Mouse (Mus musculus) limb, embryonic 11.5 days (tissue): ENCODE measurements at regions not wholly inside any gene's neighbourhood (a gene's known extent, or its start where the extent isn't known, plus 50 kb on each side); places are given as distances from the start of the nearest gene placed in this dataset.
"Not testable (repeated sequence)": the region's sequence is repeated elsewhere in the genome, so short reads cannot be mapped to it uniquely, and the experiment has no call there.

Experiments
- ATAC-seq: fragments of 200-750 bp; cut with Nextera tagmentation; 2 replicates; pipeline ENCODE4 v1.8.0; 2017; ENCODE audit warnings: low read depth; ENCODE audit not compliant: insufficient number of reproducible peaks, low FRiP score, low TSS enrichment
- DNase-seq: peaks from one replicate; pipeline ENCODE4 v3.0.0-alpha.2; 2015; ENCODE audit warnings: low spot score
- H3K27ac ChIP-seq: fragments of 300-500 bp; sonication (generic); replicated peaks from 2 replicates; pipeline ENCODE4 v1.5.1; 2014; ENCODE audit warnings: low read depth, mild to moderate bottlenecking, low read length
- H3K27me3 ChIP-seq: fragments of 300-500 bp; sonication (generic); 2 replicates; pipeline ENCODE4 v1.6.1; 2014; ENCODE audit warnings: mild to moderate bottlenecking, low read length, mixed read lengths; ENCODE audit not compliant: control insufficient read depth, insufficient read depth
- H3K36me3 ChIP-seq: fragments of 300-500 bp; sonication (generic); 2 replicates; pipeline ENCODE4 v1.6.1; 2014; ENCODE audit warnings: mild to moderate bottlenecking, low read length, moderate library complexity, mixed read lengths; ENCODE audit not compliant: control insufficient read depth, insufficient read depth
- H3K4me1 ChIP-seq: fragments of 300-500 bp; sonication (generic); 2 replicates; pipeline ENCODE4 v1.6.1; 2014; ENCODE audit warnings: low read length, mixed read lengths; ENCODE audit not compliant: control insufficient read depth, insufficient read depth
- H3K4me2 ChIP-seq: fragments of 300-500 bp; sonication (generic); 2 replicates; pipeline ENCODE4 v1.6.1; 2014; ENCODE audit warnings: low read depth, mild to moderate bottlenecking, moderate library complexity; ENCODE audit not compliant: severe bottlenecking
- H3K4me3 ChIP-seq: fragments of 300-500 bp; sonication (generic); 2 replicates; pipeline ENCODE4 v1.5.1; 2014; ENCODE audit warnings: low read depth, low read length
- H3K9ac ChIP-seq: fragments of 300-500 bp; sonication (generic); 2 replicates; pipeline ENCODE4 v1.6.1; 2014; ENCODE audit warnings: mild to moderate bottlenecking, low read length
- H3K9me3 ChIP-seq: fragments of 300-500 bp; sonication (generic); 2 replicates; pipeline ENCODE4 v1.6.1; 2016; ENCODE audit warnings: low read length; ENCODE audit not compliant: control insufficient read depth
- WGBS: fragments of 180-500 bp; shearing (Covaris S2); extraction: QIAGEN DNeasy Blood & Tissue Kit; methylation state at CpG from one replicate; pipeline ENCODE4 v1.1.7; 2014; 5-methylcytosine and 5-hydroxymethylcytosine counted together

DNA sequence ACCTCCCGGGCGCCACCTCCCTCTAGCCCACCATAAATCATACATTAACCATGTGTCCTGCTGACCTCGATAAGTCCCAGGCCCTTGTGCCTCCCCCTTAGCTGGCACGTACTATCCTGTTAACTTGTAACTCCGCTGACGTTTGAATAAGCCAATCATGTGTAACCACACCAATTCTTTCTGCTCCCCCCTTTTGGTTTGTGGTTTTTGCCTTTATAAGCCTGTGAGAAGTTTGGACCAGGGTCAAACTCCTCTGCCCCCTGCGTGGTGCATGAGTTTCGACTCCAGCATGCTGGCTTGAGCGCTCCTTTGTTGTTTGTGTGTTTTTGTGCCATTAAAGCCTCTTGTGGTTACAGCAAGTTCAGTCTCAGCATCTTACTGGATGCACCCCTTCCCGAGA lies 138.4 kb upstream of the Samt2 start:
- ATAC-seq, H3K27me3 ChIP-seq, H3K4me1 ChIP-seq, H3K9me3 ChIP-seq, H3K36me3 ChIP-seq, H3K4me3 ChIP-seq, H3K27ac ChIP-seq, DNase-seq, H3K4me2 ChIP-seq, H3K9ac ChIP-seq: not testable (repeated sequence)
- WGBS: 87% methylated on average over 10 of the region's 10 CpGs

- Histone ChIP-seq H3K36me3 (no peaks in the 10 kb centered on the region), H3K9ac (no peak overlapping the region), H3K4me1 (no peaks in the 10 kb centered on the region), H3K4me2 (peak overlapping the region; percentile 29; the same call in 1 of the 2 replicates), H3K4me3 (no peak overlapping the region), H3K27ac (no peak overlapping the region), H3K9me3 (no peaks in the 10 kb centered on the region), H3K27me3 (no peaks in the 10 kb centered on the region)
- ATAC-seq: no peak
- 40% methylated on average over 17 of the region's 27 CpGs for WGBS
- peak; percentile 19 for DNase-seq
These were observed 134.6 kb upstream of the Samt2 start for GRCm38 (mm10) chrX:154713641-154714255.

GRCm38 (mm10) chrX:154712576-154712975 lies 133.4 kb upstream of the Samt2 start:
- H3K27ac ChIP-seq, H3K4me2 ChIP-seq, ATAC-seq, H3K36me3 ChIP-seq, H3K27me3 ChIP-seq, DNase-seq, H3K4me1 ChIP-seq, H3K9me3 ChIP-seq, H3K9ac ChIP-seq, H3K4me3 ChIP-seq: not testable (repeated sequence)
- 81% methylated on average over 8 of the region's 8 CpGs for WGBS

DNA sequence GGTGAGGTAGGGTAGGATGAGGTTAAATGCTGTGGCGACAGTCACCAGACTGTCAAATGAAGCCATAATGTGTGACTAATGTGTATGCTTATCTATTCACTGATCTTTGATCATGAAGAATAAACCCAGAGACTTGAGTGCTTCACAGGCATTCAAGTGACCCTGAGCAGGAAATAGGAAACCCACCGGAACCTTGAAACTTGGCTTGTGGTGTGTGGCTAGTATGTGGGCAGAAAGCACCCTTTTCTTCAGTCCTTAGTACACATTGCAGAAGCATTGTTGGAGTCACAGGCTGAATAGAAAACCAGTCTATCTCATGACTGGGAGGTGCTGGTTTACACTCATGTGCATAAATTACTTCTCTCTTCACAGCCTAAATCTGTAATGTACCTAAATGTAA lies 91.4 kb upstream of the Samt2 start:
- not testable (repeated sequence) for H3K4me1 ChIP-seq, H3K9me3 ChIP-seq, H3K27me3 ChIP-seq, ATAC-seq, H3K36me3 ChIP-seq, DNase-seq, H3K4me3 ChIP-seq, H3K27ac ChIP-seq, H3K9ac ChIP-seq, H3K4me2 ChIP-seq
- WGBS: 86% methylated on average over 1 of the region's 2 CpGs
